Mouse (Mus musculus) mouse embryonic stem cell (cell line): ENCODE measurements at regions not wholly inside any gene's neighbourhood (a gene's known extent, or its start where the extent isn't known, plus 50 kb on each side); places are given as distances from the start of the nearest gene placed in this dataset.

ENCODE experiments used
- in situ Hi-C, 2 experiments: fragments of 300-500 bp; cut with MboI; formaldehyde crosslinking; loops; 1 replicate in 1 of 2; 3 replicates in 1 of 2; pipeline ENCODE4 v1.14.3; 2019 to 2020; ENCODE audit warnings: low sequenced_read_pairs in 2 of 2, low pct_unique_long_range_greater_than_20kb in 1 of 2, mixed read lengths in 1 of 2; ENCODE audit not compliant: unreplicated experiment in 1 of 2

GRCm38 (mm10) chr2:117652647-117653046 lies 309.8 kb upstream of the Rasgrp1 start:
- in situ Hi-C loops, result no loop called here

GRCm38 (mm10) chr2:117656546-117657175 lies 313.9 kb upstream of the Rasgrp1 start:
- in situ Hi-C loops, result no loop called here

GRCm38 (mm10) chr2:117660217-117660924 lies 317.6 kb upstream of the Rasgrp1 start:
- in situ Hi-C loops, result no loop called here

- in situ Hi-C loops, result no loop called here
Observed at GRCm38 (mm10) chr2:117662653-117663052, 319.9 kb upstream of the Rasgrp1 start.

GRCm38 (mm10) chr2:117666528-117666927 lies 323.7 kb upstream of the Rasgrp1 start:
- in situ Hi-C loops, result no loop called here

GRCm38 (mm10) chr2:117668137-117668536 lies 325.3 kb upstream of the Rasgrp1 start:
- in situ Hi-C loops, result no loop called here

- in situ Hi-C loops, result no loop called here
Observed at GRCm38 (mm10) chr2:117674877-117675276, 332.1 kb upstream of the Rasgrp1 start.

GRCm38 (mm10) chr2:117678650-117679049 lies 335.8 kb upstream of the Rasgrp1 start:
- in situ Hi-C loops, result no loop called here

GRCm38 (mm10) chr2:117685836-117686453 lies 343.1 kb upstream of the Rasgrp1 start:
- in situ Hi-C loops, result no loop called here

GRCm38 (mm10) chr2:117693537-117693936 lies 350.7 kb upstream of the Rasgrp1 start:
- in situ Hi-C loops, result no loop called here

- in situ Hi-C loops, result no loop called here
Observed at GRCm38 (mm10) chr2:117710173-117710813, 367.5 kb upstream of the Rasgrp1 start.

- in situ Hi-C loops, result no loop called here
Observed at GRCm38 (mm10) chr2:117724066-117724465, 381.3 kb upstream of the Rasgrp1 start.

- in situ Hi-C loops, result no loop called here
Observed at GRCm38 (mm10) chr2:117731253-117731652, 380.4 kb upstream of the Thbs1 start.

- in situ Hi-C loops, result no loop called here
Observed at GRCm38 (mm10) chr2:117742413-117742812, 369.3 kb upstream of the Thbs1 start.

GRCm38 (mm10) chr2:117743901-117744300 lies 367.8 kb upstream of the Thbs1 start:
- in situ Hi-C loops, result no loop called here

GRCm38 (mm10) chr2:117745767-117746166 lies 365.9 kb upstream of the Thbs1 start:
- in situ Hi-C loops, result no loop called here

GRCm38 (mm10) chr2:117747136-117747535 lies 364.5 kb upstream of the Thbs1 start:
- in situ Hi-C loops, result no loop called here

GRCm38 (mm10) chr2:117748892-117749291 lies 362.8 kb upstream of the Thbs1 start:
- in situ Hi-C loops, result no loop called here

GRCm38 (mm10) chr2:117759491-117760013 lies 352.1 kb upstream of the Thbs1 start:
- in situ Hi-C loops, result no loop called here
